Mouse (Mus musculus) stomach, postnatal 0 days (tissue): ENCODE measurements around the gene Fam19a3.

Experiments used
- CTCF ChIP-seq: IDR thresholded peaks from 2 replicates; pipeline ENCODE4 v1.5.1; 2016; ENCODE audit warnings: antibody characterized with exemption, low read depth, mild to moderate bottlenecking, moderate library complexity
- EP300 ChIP-seq: optimal IDR thresholded peaks from 2 replicates; pipeline ENCODE3; 2016; ENCODE audit warnings: antibody characterized with exemption

DNA sequence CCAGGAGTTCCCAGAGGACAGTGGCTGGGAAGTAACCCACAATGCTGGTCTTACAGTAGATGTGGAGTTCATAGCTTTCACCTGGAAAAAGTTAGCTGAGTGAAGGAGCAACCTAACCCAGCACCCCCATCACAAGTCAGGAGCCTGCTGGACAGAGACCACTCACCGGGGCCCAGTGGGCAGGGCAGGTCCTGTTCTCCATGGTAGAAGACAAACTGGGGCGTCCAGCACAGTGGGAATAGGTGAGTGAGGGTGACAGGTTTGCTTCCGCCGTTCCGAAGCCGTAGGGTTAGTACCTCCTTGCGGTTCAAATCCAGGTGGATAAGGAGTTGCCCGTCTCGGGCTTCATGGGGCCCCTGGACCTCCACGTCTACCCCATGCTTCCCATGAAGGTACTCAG lies 22.7 kb upstream of the Fam19a3 start:
- TF ChIP-seq CTCF (no peak), EP300 (no peak)
